Mouse (Mus musculus): ENCODE measurements around the gene Ppp1r15a. TPM values are rescaled to one million over a fixed set of nuclear protein-coding genes. Genes with fewer than 3 reads are reported as not detected.
"Not testable (repeated sequence)": the region's sequence is repeated elsewhere in the genome, so short reads cannot be mapped to it uniquely, and the experiment has no call there.

Ppp1r15a gene
- polyA plus RNA-seq, 1 experiment from 2014 or later = 14.2 TPM

DNA sequence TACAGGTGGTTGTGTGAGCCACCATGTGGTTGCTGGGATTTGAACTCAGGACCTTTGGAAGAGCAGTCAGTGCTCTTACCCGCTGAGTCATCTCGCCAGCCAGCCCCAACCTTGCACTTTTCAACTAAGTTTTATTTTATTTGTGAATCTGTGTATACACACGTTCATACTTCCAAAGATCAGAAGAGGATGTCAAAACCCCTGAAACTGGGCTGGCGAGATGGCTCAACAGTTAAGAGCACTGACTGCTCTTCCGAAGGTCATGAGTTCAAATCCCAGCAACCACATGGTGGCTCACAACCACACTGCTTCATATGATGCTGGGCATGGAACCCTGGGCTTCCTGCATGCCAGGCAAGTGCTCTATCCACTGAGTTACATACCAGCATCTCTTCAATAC is 41.1 kb downstream of the Ppp1r15a start:
- ATAC-seq (ENCODE audit: low read depth); H3K4me3 ChIP-seq (ENCODE audit: low read depth, low read length); H3K36me3 ChIP-seq (ENCODE audit: control insufficient read depth, insufficient read depth, low read length); H3K4me1 ChIP-seq (ENCODE audit: control insufficient read depth, insufficient read depth, low read length); H3K27ac ChIP-seq (ENCODE audit: low read depth, low read length); H3K4me2 ChIP-seq (ENCODE audit: low read depth, low read length); H3K27me3 ChIP-seq (ENCODE audit: control insufficient read depth, insufficient read depth, low read length); H3K9ac ChIP-seq (replicated peaks; ENCODE audit: low read depth, low read length); H3K9me3 ChIP-seq (ENCODE audit: control insufficient read depth, low read length): not testable (repeated sequence)
- 97% methylated on average over 5 of the region's 5 CpGs for WGBS

GRCm38 (mm10) chr7:45482166-45482565 is 43.9 kb downstream of the Ppp1r15a start:
- H3K27me3 ChIP-seq (ENCODE audit: control insufficient read depth, insufficient read depth, low read length) = no peaks in the 10 kb centered on the region
- no peak overlapping the region for H3K4me2 ChIP-seq (ENCODE audit: low read depth, low read length)
- no peaks in the 10 kb centered on the region for H3K4me1 ChIP-seq (ENCODE audit: control insufficient read depth, insufficient read depth, low read length)
- 82% methylated on average over 1 of the region's 1 CpGs for WGBS
- no peaks in the 10 kb centered on the region for H3K36me3 ChIP-seq (ENCODE audit: control insufficient read depth, insufficient read depth, low read length)
- H3K4me3 ChIP-seq (ENCODE audit: low read depth, low read length) = no peak overlapping the region
- ATAC-seq (ENCODE audit: low read depth) = no peak
- no peaks in the 10 kb centered on the region for H3K9me3 ChIP-seq (ENCODE audit: control insufficient read depth, low read length)
- H3K9ac ChIP-seq (replicated peaks; ENCODE audit: low read depth, low read length) = no peak overlapping the region
- no peak overlapping the region for H3K27ac ChIP-seq (ENCODE audit: low read depth, low read length)

DNA sequence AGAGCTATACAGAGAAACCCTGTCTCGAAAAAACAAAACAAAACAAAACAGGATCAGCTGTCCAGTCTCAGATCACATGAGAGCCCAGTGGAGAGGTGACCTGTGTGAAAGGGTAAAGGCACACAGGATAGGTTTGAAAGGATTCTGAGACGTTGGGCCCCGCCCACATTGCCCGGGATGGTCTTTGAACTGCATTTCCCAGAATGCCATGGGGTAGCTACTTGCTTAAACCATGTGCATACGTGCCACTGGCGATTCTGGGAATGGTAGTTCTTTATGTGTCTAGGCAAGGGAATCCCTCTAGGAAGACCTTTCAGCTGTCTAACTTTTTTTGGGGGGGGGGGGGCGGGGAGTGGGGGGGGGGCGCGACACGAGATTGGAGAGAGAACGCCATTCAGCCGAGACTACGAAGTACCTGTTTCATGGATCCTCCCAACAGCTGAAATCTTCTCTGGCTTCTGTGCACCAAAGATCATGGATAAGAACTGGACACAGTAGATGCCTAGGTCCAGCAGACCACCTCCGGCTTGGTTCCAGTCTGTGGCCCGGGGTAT is 44.6 kb downstream of the Ppp1r15a start, which contains the start of gene Tulp2:
Tulp2 (plus strand) TSS at position 504 of the 554 bp plus-strand sequence.
- no peak within 1 kb of the TSS for H3K27ac ChIP-seq (ENCODE audit: low read depth, low read length)
- 54% methylated on average over 15 of the region's 15 CpGs for WGBS
- ATAC-seq (ENCODE audit: low read depth) = peak; percentile 91
- no peaks in the 10 kb centered on the region for H3K36me3 ChIP-seq (ENCODE audit: control insufficient read depth, insufficient read depth, low read length)
- H3K4me2 ChIP-seq (ENCODE audit: low read depth, low read length) = no peak within 1 kb of the TSS
- H3K4me3 ChIP-seq (ENCODE audit: low read depth, low read length) = no peak within 1 kb of the TSS
- no peaks in the 10 kb centered on the region for H3K9me3 ChIP-seq (ENCODE audit: control insufficient read depth, low read length)
- no peaks in the 10 kb centered on the region for H3K27me3 ChIP-seq (ENCODE audit: control insufficient read depth, insufficient read depth, low read length)
- H3K4me1 ChIP-seq (ENCODE audit: control insufficient read depth, insufficient read depth, low read length) = no peaks in the 10 kb centered on the region
- H3K9ac ChIP-seq (replicated peaks; ENCODE audit: low read depth, low read length) = no peak within 1 kb of the TSS

- WGBS = 82% methylated on average over 3 of the region's 4 CpGs
- H3K36me3 ChIP-seq (ENCODE audit: control insufficient read depth, insufficient read depth, low read length); H3K27me3 ChIP-seq (ENCODE audit: control insufficient read depth, insufficient read depth, low read length); H3K4me1 ChIP-seq (ENCODE audit: control insufficient read depth, insufficient read depth, low read length); H3K4me2 ChIP-seq (ENCODE audit: low read depth, low read length); ATAC-seq (ENCODE audit: low read depth); H3K4me3 ChIP-seq (ENCODE audit: low read depth, low read length); H3K9me3 ChIP-seq (ENCODE audit: control insufficient read depth, low read length); H3K27ac ChIP-seq (ENCODE audit: low read depth, low read length); H3K9ac ChIP-seq (replicated peaks; ENCODE audit: low read depth, low read length): not testable (repeated sequence)
These were observed 45.8 kb downstream of the Ppp1r15a start for GRCm38 (mm10) chr7:45480310-45480709.

- Histone ChIP-seq H3K4me2 (ENCODE audit: low read depth, low read length) (no peak overlapping the region), H3K9me3 (ENCODE audit: control insufficient read depth, low read length) (no peaks in the 10 kb centered on the region), H3K4me1 (ENCODE audit: control insufficient read depth, insufficient read depth, low read length) (no peaks in the 10 kb centered on the region), H3K27ac (ENCODE audit: low read depth, low read length) (no peak overlapping the region), H3K36me3 (ENCODE audit: control insufficient read depth, insufficient read depth, low read length) (no peaks in the 10 kb centered on the region), H3K27me3 (ENCODE audit: control insufficient read depth, insufficient read depth, low read length) (no peaks in the 10 kb centered on the region), H3K9ac (replicated peaks; ENCODE audit: low read depth, low read length) (no peak overlapping the region), H3K4me3 (ENCODE audit: low read depth, low read length) (no peak overlapping the region)
- WGBS = 90% methylated on average over 7 of the region's 7 CpGs
- no peak for ATAC-seq (ENCODE audit: low read depth)
These were observed 47.3 kb downstream of the Ppp1r15a start for GRCm38 (mm10) chr7:45478774-45479173.

DNA sequence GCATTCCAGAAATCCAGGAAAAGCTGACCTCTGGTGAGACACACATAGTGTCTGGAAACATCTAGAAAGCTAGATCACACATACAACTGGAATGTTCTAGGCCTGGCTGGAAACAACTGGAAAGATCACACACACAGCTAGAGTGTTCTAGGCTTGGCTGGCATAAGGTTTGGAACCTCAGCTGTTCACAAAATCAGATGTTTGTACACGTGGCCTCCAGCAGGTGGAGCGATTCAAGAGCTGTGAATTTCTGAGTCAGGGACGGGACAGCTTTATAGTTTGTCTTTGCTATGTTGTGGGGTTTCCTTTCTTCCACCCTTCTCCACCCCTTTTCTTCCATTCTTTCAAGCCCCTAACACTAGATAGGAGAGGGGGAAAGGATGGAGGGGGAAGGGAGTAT is 49.1 kb downstream of the Ppp1r15a start:
- Histone ChIP-seq H3K4me1 (ENCODE audit: control insufficient read depth, insufficient read depth, low read length) (no peaks in the 10 kb centered on the region), H3K9ac (replicated peaks; ENCODE audit: low read depth, low read length) (no peak overlapping the region), H3K4me3 (ENCODE audit: low read depth, low read length) (no peak overlapping the region), H3K36me3 (ENCODE audit: control insufficient read depth, insufficient read depth, low read length) (no peaks in the 10 kb centered on the region), H3K27ac (ENCODE audit: low read depth, low read length) (no peak overlapping the region), H3K27me3 (ENCODE audit: control insufficient read depth, insufficient read depth, low read length) (no peaks in the 10 kb centered on the region), H3K4me2 (ENCODE audit: low read depth, low read length) (no peak overlapping the region), H3K9me3 (ENCODE audit: control insufficient read depth, low read length) (no peaks in the 10 kb centered on the region)
- 6% methylated on average over 3 of the region's 3 CpGs for WGBS
- peak; percentile 34; the same call in 1 of the 2 replicates for ATAC-seq (ENCODE audit: low read depth)

DNA sequence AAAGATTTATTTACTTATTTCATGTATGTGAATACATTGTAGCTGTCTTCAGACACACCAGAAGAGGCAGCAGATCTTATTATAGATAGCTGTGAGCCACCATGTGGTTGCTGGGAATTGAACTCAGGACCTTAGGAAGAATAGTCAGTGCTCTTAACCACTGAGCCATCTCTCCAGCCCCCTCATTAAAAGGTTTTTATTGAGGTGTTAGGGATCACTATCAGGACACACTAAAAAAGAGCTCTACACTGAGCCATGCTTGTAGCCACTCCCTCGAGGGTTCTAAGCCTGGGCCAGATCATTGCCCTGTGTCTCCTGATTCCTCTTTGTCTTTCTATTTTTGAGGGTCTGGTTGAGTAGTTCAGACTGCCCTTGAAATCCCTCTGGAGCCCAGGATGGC is 49.6 kb downstream of the Ppp1r15a start:
- Histone ChIP-seq H3K27ac (ENCODE audit: low read depth, low read length) (no peak overlapping the region), H3K9ac (replicated peaks; ENCODE audit: low read depth, low read length) (no peak overlapping the region), H3K27me3 (ENCODE audit: control insufficient read depth, insufficient read depth, low read length) (no peaks in the 10 kb centered on the region), H3K4me1 (ENCODE audit: control insufficient read depth, insufficient read depth, low read length) (no peaks in the 10 kb centered on the region), H3K9me3 (ENCODE audit: control insufficient read depth, low read length) (no peaks in the 10 kb centered on the region), H3K36me3 (ENCODE audit: control insufficient read depth, insufficient read depth, low read length) (no peaks in the 10 kb centered on the region), H3K4me3 (ENCODE audit: low read depth, low read length) (no peak overlapping the region), H3K4me2 (ENCODE audit: low read depth, low read length) (no peak overlapping the region)
- WGBS = 65% methylated on average over 1 of the region's 1 CpGs
- no peak for ATAC-seq (ENCODE audit: low read depth)

- WGBS = 74% methylated on average over 16 of the region's 16 CpGs
- Histone ChIP-seq H3K4me2 (ENCODE audit: low read depth, low read length) (peak overlapping the region; percentile 31; the same call in 1 of the 2 replicates), H3K27me3 (ENCODE audit: control insufficient read depth, insufficient read depth, low read length) (no peaks in the 10 kb centered on the region), H3K36me3 (ENCODE audit: control insufficient read depth, insufficient read depth, low read length) (no peaks in the 10 kb centered on the region), H3K9me3 (ENCODE audit: control insufficient read depth, low read length) (no peaks in the 10 kb centered on the region), H3K27ac (ENCODE audit: low read depth, low read length) (no peak overlapping the region), H3K9ac (replicated peaks; ENCODE audit: low read depth, low read length) (no peak overlapping the region), H3K4me1 (ENCODE audit: control insufficient read depth, insufficient read depth, low read length) (no peaks in the 10 kb centered on the region), H3K4me3 (ENCODE audit: low read depth, low read length) (peak overlapping the region; percentile 1; the same call in 1 of the 2 replicates)
- ATAC-seq (ENCODE audit: low read depth) = no peak
These were observed 50.6 kb downstream of the Ppp1r15a start for GRCm38 (mm10) chr7:45475291-45475969.
